Mouse (Mus musculus): ENCODE data around the gene 4930467E23Rik.
"Not testable (repeated sequence)": the region's sequence is repeated elsewhere in the genome, so short reads cannot be mapped to it uniquely, and the experiment has no call there.

- not testable (repeated sequence) for TF ChIP-seq CTCF, EP300 (IDR thresholded peaks at IDR 0.05; ENCODE audit: low read depth)
Observed at GRCm38 (mm10) chr8:19780658-19781057, 51.3 kb downstream of the 4930467E23Rik start.
